Mouse (Mus musculus) kidney, adult 2 months (tissue): ENCODE data around the gene Tnrc6a.

Experiments
- CTCF ChIP-seq: fragments of 200-500 bp; conservative IDR thresholded peaks from 2 replicates; pipeline ENCODE4 v1.5.1; 2011; ENCODE audit warnings: low read depth, mild to moderate bottlenecking, control low read depth, low read length, moderate library complexity, mixed read lengths; ENCODE audit not compliant: insufficient read depth, insufficient read length
- POLR2A ChIP-seq: fragments of 200-500 bp; IDR thresholded peaks from one replicate; pipeline ENCODE4 v1.6.1; 2011; ENCODE audit warnings: low read depth, low read length, control low read depth

- TF ChIP-seq POLR2A (no peak), CTCF (no peak)
Measured at GRCm38 (mm10) chr7:123162346-123162745, 38.7 kb downstream of the Tnrc6a start.
